Mouse (Mus musculus): ENCODE results near the gene Fev.

Gene Fev

GRCm38 (mm10) chr1:74877199-74877598 is 8.0 kb downstream of the Fev start:
- DNase-seq: no peak

DNA sequence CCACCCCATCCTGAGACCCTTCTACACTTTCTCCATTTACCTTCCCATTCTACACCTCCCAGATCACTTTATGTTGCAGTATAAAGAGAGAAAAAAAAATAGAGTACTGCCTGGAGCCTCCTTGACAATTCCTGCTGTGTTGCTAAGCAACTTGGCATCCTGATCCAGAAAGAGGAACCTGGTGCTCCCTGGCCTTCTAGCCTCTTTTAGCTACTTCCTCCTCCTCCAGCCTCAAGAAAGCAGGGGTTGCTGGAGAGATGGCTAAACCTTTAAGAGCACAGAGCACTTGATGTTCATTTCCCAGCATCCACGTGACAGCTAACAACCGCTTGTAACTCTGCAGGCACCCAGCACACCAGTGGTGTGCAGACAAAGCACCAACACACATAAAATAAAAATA is 13.0 kb downstream of the Fev start:
- DNase-seq: no peak

DNA sequence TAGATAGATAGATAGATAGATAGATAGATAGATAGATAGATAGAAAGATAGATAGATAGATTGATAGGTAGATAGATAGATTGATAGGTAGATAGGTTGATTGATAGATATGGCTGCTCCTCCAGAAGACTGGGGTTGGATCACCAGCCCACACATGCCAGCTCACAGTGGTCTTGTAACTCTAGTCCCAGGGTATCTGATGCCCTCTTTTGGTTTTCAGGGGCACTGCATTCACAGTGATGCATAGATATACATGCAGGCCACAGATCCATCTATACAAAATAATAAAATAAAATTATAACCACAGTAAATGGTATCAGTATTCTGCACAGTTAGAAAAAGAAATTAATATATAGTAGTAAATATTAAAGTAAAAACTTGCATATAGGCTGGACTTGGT is 23.4 kb downstream of the Fev start:
- no peak for DNase-seq

- DNase-seq: no peak
Observed at GRCm38 (mm10) chr1:74859223-74859984, 25.8 kb downstream of the Fev start.

- DNase-seq: no peak
Observed at GRCm38 (mm10) chr1:74858805-74859204, 26.4 kb downstream of the Fev start.

DNA sequence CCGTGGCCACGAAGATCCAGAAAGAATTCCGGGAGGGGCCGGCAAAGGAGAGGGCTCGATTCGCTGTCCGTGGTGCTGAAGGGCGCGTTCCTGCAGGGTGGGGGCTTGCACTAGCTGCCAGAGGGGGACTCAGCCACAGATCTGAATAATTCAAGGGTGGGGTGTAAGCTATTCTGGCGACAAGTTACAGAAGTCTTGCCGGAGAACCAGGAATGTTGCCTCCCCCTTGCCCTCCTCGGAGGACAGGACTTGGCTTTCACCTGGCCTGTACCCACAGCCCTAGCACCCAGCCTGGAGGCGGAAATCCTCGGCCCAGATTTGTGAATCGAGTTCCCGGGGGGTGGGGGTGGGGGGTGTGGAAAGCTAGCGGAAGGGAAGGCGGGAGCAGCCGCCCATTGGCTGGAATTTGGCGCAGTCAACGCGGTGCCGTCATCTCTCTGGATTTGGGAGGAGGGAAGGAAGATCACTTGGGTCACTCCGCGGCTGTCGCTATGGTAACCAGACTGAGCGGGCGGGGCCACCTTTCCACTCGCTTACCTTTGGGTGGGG is 27.0 kb downstream of the Fev start:
- DNase-seq: peak; percentile 23

GRCm38 (mm10) chr1:74857677-74858076 is 27.5 kb downstream of the Fev start:
- DNase-seq: no peak

DNA sequence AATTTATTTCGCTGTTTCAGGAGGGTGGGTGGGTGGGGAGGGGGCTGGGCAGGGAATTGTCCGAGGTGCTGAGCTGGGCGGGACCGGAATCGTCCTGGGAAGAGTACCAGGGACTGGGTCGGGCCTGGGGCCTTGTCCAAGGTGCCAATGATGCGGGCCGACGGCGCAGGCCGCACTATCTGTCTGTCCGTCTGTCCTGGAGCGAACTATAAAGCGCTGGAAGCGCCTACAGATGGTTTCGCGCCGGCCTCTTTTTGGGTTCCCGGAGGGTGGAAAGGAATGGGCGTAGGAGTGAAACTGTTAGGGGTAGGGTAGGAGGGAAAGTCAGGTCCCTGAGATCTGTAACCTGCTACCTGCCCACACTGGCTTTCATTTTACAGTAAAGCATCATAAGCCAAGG is 28.0 kb downstream of the Fev start:
- no peak for DNase-seq

GRCm38 (mm10) chr1:74856791-74857190 is 28.4 kb downstream of the Fev start:
- DNase-seq: no peak

GRCm38 (mm10) chr1:74856439-74856720 is 28.8 kb downstream of the Fev start:
- DNase-seq: no peak

DNA sequence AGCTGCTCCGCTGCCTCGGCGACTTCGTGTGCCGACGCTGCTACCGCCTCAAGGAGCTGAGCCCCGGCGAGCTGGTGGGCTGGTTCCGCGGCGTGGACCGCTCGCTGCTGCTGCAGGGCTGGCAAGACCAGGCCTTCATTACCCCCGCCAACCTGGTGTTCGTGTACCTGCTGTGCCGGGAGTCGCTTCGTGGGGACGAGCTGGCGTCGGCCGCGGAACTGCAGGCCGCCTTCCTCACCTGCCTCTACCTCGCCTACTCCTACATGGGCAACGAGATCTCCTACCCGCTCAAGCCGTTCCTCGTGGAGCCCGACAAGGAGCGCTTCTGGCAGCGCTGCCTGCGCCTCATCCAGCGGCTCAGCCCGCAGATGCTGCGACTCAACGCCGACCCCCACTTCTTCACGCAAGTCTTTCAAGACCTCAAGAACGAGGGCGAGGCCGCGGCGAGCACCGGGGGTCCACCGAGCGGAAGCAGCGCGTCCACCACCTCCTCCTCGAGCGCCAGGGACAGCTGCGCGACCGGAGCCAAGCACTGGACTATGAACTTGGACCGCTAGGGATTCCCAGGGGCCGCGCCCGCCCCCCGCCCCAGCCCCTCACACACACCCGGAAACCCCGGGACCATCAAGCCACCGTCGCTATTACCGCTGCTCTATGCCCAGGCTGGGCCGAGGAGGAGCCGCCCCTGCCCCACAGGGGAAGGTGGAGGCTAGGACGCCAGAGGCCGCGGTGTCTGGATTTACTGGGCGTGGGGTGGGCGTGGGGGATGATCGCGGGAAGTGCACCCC is 29.4 kb downstream of the Fev start:
- peak; percentile 9 for DNase-seq

- DNase-seq: no peak
Observed at GRCm38 (mm10) chr1:74855156-74855555, 30.1 kb downstream of the Fev start.

- peak; percentile 78 for DNase-seq
Observed at GRCm38 (mm10) chr1:74854306-74855056, 30.7 kb downstream of the Fev start, which contains the start of gene Cdk5r2. Cdk5r2 (plus strand) TSS chr1:74854934.

GRCm38 (mm10) chr1:74851001-74851775 is 34.0 kb downstream of the Fev start:
- DNase-seq: no peak

DNA sequence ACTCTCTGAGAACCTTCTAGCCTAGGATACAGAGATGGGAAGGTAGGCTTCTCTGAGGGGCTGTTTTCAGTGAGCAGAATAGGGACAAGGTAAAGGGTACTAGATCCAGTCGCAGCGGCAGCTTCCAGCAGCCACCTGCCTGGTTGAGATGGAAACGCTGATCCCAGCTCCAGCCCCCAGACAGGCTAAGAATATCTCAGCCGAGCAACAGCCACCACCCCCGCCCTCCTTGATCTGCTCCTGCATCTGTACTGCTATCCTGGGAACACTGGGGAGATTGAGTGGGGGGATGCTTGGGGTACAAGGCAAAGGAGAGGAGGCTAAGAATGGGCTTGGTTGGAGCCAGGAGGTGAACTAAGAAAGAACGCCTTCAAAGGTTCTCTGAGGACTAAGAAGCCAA is 35.0 kb downstream of the Fev start:
- no peak for DNase-seq

- DNase-seq: no peak
Observed at GRCm38 (mm10) chr1:74848946-74849345, 36.3 kb downstream of the Fev start.

DNA sequence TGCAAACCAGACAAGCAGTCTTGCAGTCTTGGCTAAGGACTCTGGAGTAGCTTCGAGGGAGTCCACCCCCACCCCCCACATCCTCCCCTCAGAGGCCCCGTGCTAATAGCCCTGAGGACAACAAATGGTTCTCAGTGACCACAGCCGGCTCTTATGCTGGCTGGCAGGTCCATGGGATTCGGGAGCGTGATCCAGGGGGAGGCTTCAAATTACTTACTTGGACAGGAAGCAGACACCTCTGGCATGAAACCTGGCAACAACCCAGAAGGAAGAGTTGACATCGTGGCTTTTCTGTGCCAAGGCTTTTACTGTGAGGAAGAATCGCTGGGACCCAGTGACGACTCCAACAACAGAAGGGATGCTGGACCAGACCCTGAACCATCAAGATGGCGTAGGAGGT is 38.9 kb downstream of the Fev start:
- DNase-seq: no peak

GRCm38 (mm10) chr1:74843090-74843489 is 42.1 kb downstream of the Fev start:
- no peak for DNase-seq

DNA sequence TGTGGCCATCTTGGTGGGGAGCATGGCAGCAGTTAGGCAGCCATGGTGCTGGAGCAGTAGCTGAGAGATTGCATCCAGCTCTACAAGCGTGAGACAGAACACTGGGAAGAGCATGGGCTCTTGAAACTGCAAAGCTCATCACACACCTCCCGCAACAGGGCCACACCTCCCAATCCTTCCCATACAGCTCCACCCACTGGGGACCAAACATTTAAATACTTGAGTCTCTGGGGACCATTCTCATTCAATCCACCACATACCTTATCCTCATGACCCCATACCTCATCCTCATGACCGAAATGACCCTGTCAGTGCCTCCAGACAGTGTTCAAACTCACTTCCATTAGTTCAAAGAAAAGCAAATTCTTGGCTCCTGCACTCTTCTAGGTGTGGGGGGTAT is 52.0 kb downstream of the Fev start:
- DNase-seq: no peak
